Mouse (Mus musculus): ENCODE data around the gene Sgo2b. TPM values are rescaled to one million over a fixed set of nuclear protein-coding genes. Genes with fewer than 3 reads are reported as not detected.
"Not testable (repeated sequence)": the region's sequence is repeated elsewhere in the genome, so short reads cannot be mapped to it uniquely, and the experiment has no call there.

Gene Sgo2b
- total RNA-seq (2018; cell fraction: chromatin; rRNA removed), result not detected
- not detected for total RNA-seq (2018; cell fraction: cytosol; rRNA removed)
- not detected for total RNA-seq (2018; cell fraction: nucleus; rRNA removed)
- not detected in 3 replicates for polyA plus RNA-seq (2018)

GRCm38 (mm10) chr8:63951626-63952377, at the start of gene Sgo2b:
Gene Sgo2b, minus strand, starts transcription at chr8:63952248.
- H3K36me3 ChIP-seq (ENCODE audit: inconsistent target), result no peaks in the 10 kb centered on the region
- WGBS (ENCODE audit: missing documents), result 13% methylated on average over 28 of the region's 30 CpGs
- no peak within 1 kb of the TSS for H3K27ac ChIP-seq
- H3K79me2 ChIP-seq (ENCODE audit: inconsistent target), result no peaks in the 10 kb centered on the region
- no peak within 1 kb of the TSS for H3K4me3 ChIP-seq (ENCODE audit: inconsistent target)

- H3K27ac ChIP-seq; H3K79me2 ChIP-seq (ENCODE audit: inconsistent target); H3K36me3 ChIP-seq (ENCODE audit: inconsistent target); H3K4me3 ChIP-seq (ENCODE audit: inconsistent target): not testable (repeated sequence)
- whole genome bisulfite sequencing (ENCODE audit: missing documents), result 53% methylated on average over 8 of the region's 9 CpGs
Measured at GRCm38 (mm10) chr8:63970612-63971391, 18.8 kb upstream of the Sgo2b start.

- no peak overlapping the region for H3K27ac ChIP-seq
- no peak overlapping the region for H3K4me3 ChIP-seq (ENCODE audit: inconsistent target)
- H3K36me3 ChIP-seq (ENCODE audit: inconsistent target), result no peaks in the 10 kb centered on the region
- no peaks in the 10 kb centered on the region for H3K79me2 ChIP-seq (ENCODE audit: inconsistent target)
- 83% methylated on average over 3 of the region's 3 CpGs for WGBS (ENCODE audit: missing documents)
Measured at GRCm38 (mm10) chr8:63961032-63961785, 9.2 kb upstream of the Sgo2b start.

- not testable (repeated sequence) for H3K79me2 ChIP-seq (ENCODE audit: inconsistent target); H3K36me3 ChIP-seq (ENCODE audit: inconsistent target); H3K4me3 ChIP-seq (ENCODE audit: inconsistent target); H3K27ac ChIP-seq
- 72% methylated on average over 4 of the region's 4 CpGs for WGBS (ENCODE audit: missing documents)
Measured at GRCm38 (mm10) chr8:63953802-63954201, 1.8 kb upstream of the Sgo2b start.

GRCm38 (mm10) chr8:63933171-63933570, 18.9 kb downstream of the Sgo2b start:
- Histone ChIP-seq H3K36me3 (ENCODE audit: inconsistent target) (no peaks in the 10 kb centered on the region), H3K27ac (no peak overlapping the region), H3K79me2 (ENCODE audit: inconsistent target) (no peaks in the 10 kb centered on the region), H3K4me3 (ENCODE audit: inconsistent target) (no peak overlapping the region)
- 91% methylated on average over 7 of the region's 7 CpGs for WGBS (ENCODE audit: missing documents)

GRCm38 (mm10) chr8:63929301-63930097, 22.5 kb downstream of the Sgo2b start:
- no peak overlapping the region for H3K4me3 ChIP-seq (ENCODE audit: inconsistent target)
- no peak overlapping the region for H3K27ac ChIP-seq
- WGBS (ENCODE audit: missing documents), result 67% methylated on average over 3 of the region's 3 CpGs
- H3K79me2 ChIP-seq (ENCODE audit: inconsistent target), result no peaks in the 10 kb centered on the region
- no peaks in the 10 kb centered on the region for H3K36me3 ChIP-seq (ENCODE audit: inconsistent target)

GRCm38 (mm10) chr8:63921257-63921960, 30.6 kb downstream of the Sgo2b start:
- no peaks in the 10 kb centered on the region for H3K36me3 ChIP-seq (ENCODE audit: inconsistent target)
- H3K79me2 ChIP-seq (ENCODE audit: inconsistent target), result no peaks in the 10 kb centered on the region
- no peak overlapping the region for H3K4me3 ChIP-seq (ENCODE audit: inconsistent target)
- 55% methylated on average over 4 of the region's 4 CpGs for WGBS (ENCODE audit: missing documents)
- H3K27ac ChIP-seq, result no peak overlapping the region

GRCm38 (mm10) chr8:63895096-63895495, 57.0 kb downstream of the Sgo2b start:
- 69% methylated on average over 2 of the region's 2 CpGs for WGBS (ENCODE audit: missing documents)
- no peaks in the 10 kb centered on the region for H3K36me3 ChIP-seq (ENCODE audit: inconsistent target)
- no peaks in the 10 kb centered on the region for H3K79me2 ChIP-seq (ENCODE audit: inconsistent target)
- no peak overlapping the region for H3K4me3 ChIP-seq (ENCODE audit: inconsistent target)
- H3K27ac ChIP-seq, result no peak overlapping the region

GRCm38 (mm10) chr8:63878353-63878752, 73.7 kb downstream of the Sgo2b start:
- WGBS (ENCODE audit: missing documents), result 78% methylated on average over 4 of the region's 4 CpGs
- no peak overlapping the region for H3K27ac ChIP-seq
- no peaks in the 10 kb centered on the region for H3K36me3 ChIP-seq (ENCODE audit: inconsistent target)
- no peak overlapping the region for H3K4me3 ChIP-seq (ENCODE audit: inconsistent target)
- no peaks in the 10 kb centered on the region for H3K79me2 ChIP-seq (ENCODE audit: inconsistent target)

GRCm38 (mm10) chr8:63877393-63877792, 74.7 kb downstream of the Sgo2b start:
- no peak overlapping the region for H3K27ac ChIP-seq
- no peaks in the 10 kb centered on the region for H3K36me3 ChIP-seq (ENCODE audit: inconsistent target)
- no peak overlapping the region for H3K4me3 ChIP-seq (ENCODE audit: inconsistent target)
- WGBS (ENCODE audit: missing documents), result 12% methylated on average over 6 of the region's 6 CpGs
- H3K79me2 ChIP-seq (ENCODE audit: inconsistent target), result no peaks in the 10 kb centered on the region

GRCm38 (mm10) chr8:63876949-63877348, 75.1 kb downstream of the Sgo2b start:
- WGBS (ENCODE audit: missing documents), result 96% methylated on average over 7 of the region's 7 CpGs
- Histone ChIP-seq H3K27ac (no peak overlapping the region), H3K36me3 (ENCODE audit: inconsistent target) (no peaks in the 10 kb centered on the region), H3K4me3 (ENCODE audit: inconsistent target) (no peak overlapping the region), H3K79me2 (ENCODE audit: inconsistent target) (no peaks in the 10 kb centered on the region)
